Mouse (Mus musculus) heart, postnatal 0 days (tissue): ENCODE measurements around the gene Hmgcll1.

Source experiments
- CTCF ChIP-seq: IDR thresholded peaks from 2 replicates; pipeline ENCODE4 v1.5.1; 2016; ENCODE audit warnings: antibody characterized with exemption, control low read depth, low read depth
- EP300 ChIP-seq: IDR thresholded peaks from 2 replicates; pipeline ENCODE4 v1.6.1; 2016; ENCODE audit warnings: antibody characterized with exemption, low read depth

DNA sequence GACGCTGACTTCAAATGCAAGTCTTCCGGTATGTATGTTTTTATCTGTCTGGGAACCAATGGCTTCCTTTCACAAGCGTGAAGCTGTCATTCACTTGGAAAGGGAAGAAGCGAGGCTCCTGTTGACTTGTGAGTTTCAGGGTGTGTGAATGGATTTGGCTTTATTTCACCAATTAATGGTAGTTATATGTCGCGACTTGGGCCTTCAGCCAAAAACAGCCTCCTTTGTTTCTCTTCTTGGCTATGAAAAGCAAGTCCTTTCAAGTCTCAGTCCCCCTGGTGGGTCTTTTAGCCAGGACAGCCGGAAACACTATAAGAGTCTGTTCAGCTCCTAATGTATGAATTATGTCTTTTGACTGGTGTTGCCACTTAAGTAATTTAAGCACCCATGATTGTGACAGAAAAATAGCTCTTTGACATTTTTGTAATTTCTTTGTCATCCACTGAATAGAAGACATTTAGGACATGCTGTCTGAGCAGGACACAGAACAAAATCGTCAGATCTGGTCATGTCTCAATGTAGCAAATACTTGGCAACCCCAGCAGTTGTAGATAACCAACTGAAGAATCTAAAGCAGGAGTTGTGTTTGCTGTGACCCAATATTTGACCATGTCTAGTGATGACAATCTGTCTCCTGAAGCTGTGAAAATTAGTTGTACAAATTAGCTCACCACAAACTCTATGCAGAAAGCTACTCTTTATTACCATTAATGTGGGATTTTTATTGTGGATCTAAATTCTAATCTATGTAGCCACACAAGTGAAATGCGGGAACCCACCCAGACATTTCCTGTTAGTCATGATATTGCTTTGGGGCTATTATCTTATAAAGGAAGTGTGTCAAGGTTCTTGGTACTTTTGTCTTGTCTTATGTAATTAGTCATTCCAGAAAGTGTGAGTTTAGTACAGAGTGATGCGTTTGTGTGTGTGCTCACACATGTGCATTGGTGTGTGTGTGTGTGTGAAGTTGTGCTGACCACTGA is 13.5 kb upstream of the Hmgcll1 start:
- no peak for TF ChIP-seq CTCF
- TF ChIP-seq EP300: no peak
